Mouse (Mus musculus) MEL (cell line): ENCODE measurements around the gene Ndufa1. TPM values are rescaled to one million over a fixed set of nuclear protein-coding genes. Genes with fewer than 3 reads are reported as not detected.

Experiments
- DNase-seq: peaks from one replicate; pipeline ENCODE4 v3.0.0; 2011; ENCODE audit warnings: low read depth, low spot score
- H3K27ac ChIP-seq: 2 replicates; pipeline ENCODE4 v1.5.1; 2012; ENCODE audit warnings: low read depth, mild to moderate bottlenecking, control low read depth, low read length, moderate library complexity; ENCODE audit not compliant: control insufficient read depth
- H3K27me3 ChIP-seq, 2 experiments: fragments of 150-350 bp in 1 of 2; sonication (generic) in 1 of 2; 2 replicates each; pipeline ENCODE4 v1.6.1; 2012; ENCODE audit warnings: low read length in 2 of 2, mild to moderate bottlenecking in 2 of 2, improper control_type of control experiment in 1 of 2, moderate library complexity in 1 of 2; ENCODE audit not compliant: insufficient read depth in 2 of 2, control insufficient read depth in 1 of 2
- H3K36me3 ChIP-seq, 2 experiments: 2 replicates each; pipeline ENCODE4 v1.6.1; 2012 to 2014; ENCODE audit warnings: low read length in 2 of 2, improper control_type of control experiment in 1 of 2, inconsistent platforms in 1 of 2, mild to moderate bottlenecking in 1 of 2; ENCODE audit not compliant: insufficient read depth in 2 of 2, control insufficient read depth in 1 of 2
- H3K4me1 ChIP-seq, 2 experiments: fragments of 150-350 bp in 1 of 2; sonication (generic) in 1 of 2; 2 replicates each; pipeline ENCODE4 v1.6.1; 2012; ENCODE audit warnings: low read length in 2 of 2, improper control_type of control experiment in 1 of 2, mild to moderate bottlenecking in 1 of 2; ENCODE audit not compliant: insufficient read depth in 2 of 2, control insufficient read depth in 1 of 2
- H3K4me3 ChIP-seq, 2 experiments: fragments of 150-350 bp in 1 of 2; sonication (generic) in 1 of 2; 2 replicates each; pipeline ENCODE4 v1.5.1; 2012; ENCODE audit warnings: low read depth in 2 of 2, low read length in 2 of 2, mild to moderate bottlenecking in 2 of 2, moderate library complexity in 2 of 2, control low read depth in 1 of 2, improper control_type of control experiment in 1 of 2; ENCODE audit not compliant: control insufficient read depth in 1 of 2, insufficient read depth in 1 of 2
- H3K79me2 ChIP-seq: 2 replicates; pipeline ENCODE4 v1.6.1; 2012; ENCODE audit warnings: mild to moderate bottlenecking, low read length, moderate library complexity; ENCODE audit not compliant: control insufficient read depth, poor library complexity, insufficient read depth
- H3K9ac ChIP-seq: 2 replicates; pipeline ENCODE4 v1.6.1; 2012; ENCODE audit warnings: low read depth, mild to moderate bottlenecking, control low read depth, low read length, moderate library complexity; ENCODE audit not compliant: control insufficient read depth, poor library complexity, severe bottlenecking
- H3K9me3 ChIP-seq: fragments of 150-350 bp; sonication (generic); replicated peaks from 2 replicates; pipeline ENCODE4 v1.6.1; 2012; ENCODE audit warnings: mild to moderate bottlenecking, low read length, improper control_type of control experiment, moderate library complexity; ENCODE audit not compliant: insufficient read depth
- BHLHE40 ChIP-seq: IDR thresholded peaks from 2 replicates; pipeline ENCODE4 v1.6.1; 2012; ENCODE audit warnings: low read depth, mild to moderate bottlenecking, inconsistent platforms, low read length, improper control_type of control experiment, borderline replicate concordance
- CHD1 ChIP-seq: IDR thresholded peaks from 2 replicates; pipeline ENCODE4 v1.6.1; 2012; ENCODE audit warnings: low read depth, mild to moderate bottlenecking, inconsistent platforms, low read length, improper control_type of control experiment
- E2F4 ChIP-seq: IDR thresholded peaks from 2 replicates; pipeline ENCODE4 v1.6.1; 2011; ENCODE audit warnings: low read depth, low read length, improper control_type of control experiment, borderline replicate concordance
- EP300 ChIP-seq, 2 experiments: IDR thresholded peaks; 2 replicates each; pipeline ENCODE4 v1.6.1; 2011; ENCODE audit warnings: improper control_type of control experiment in 2 of 2, low read length in 2 of 2, low read depth in 1 of 2, mild to moderate bottlenecking in 1 of 2
- ETS1 ChIP-seq: IDR thresholded peaks from 2 replicates; pipeline ENCODE4 v1.6.1; 2012; ENCODE audit warnings: low read depth, mild to moderate bottlenecking, inconsistent platforms, low read length, improper control_type of control experiment, moderate library complexity
- GABPA ChIP-seq: IDR thresholded peaks from 2 replicates; pipeline ENCODE4 v1.6.1; 2012; ENCODE audit warnings: low read depth, mild to moderate bottlenecking, inconsistent platforms, low read length, improper control_type of control experiment, moderate library complexity
- KAT2A ChIP-seq: conservative IDR thresholded peaks from 2 replicates; pipeline ENCODE4 v1.6.1; 2012; ENCODE audit warnings: low read depth, low read length, improper control_type of control experiment, inconsistent platforms
- MAFK ChIP-seq: IDR thresholded peaks from 2 replicates; pipeline ENCODE4 v1.6.1; 2011; ENCODE audit warnings: low read depth, mild to moderate bottlenecking, low read length, improper control_type of control experiment, borderline replicate concordance
- MAX ChIP-seq: IDR thresholded peaks from 2 replicates; pipeline ENCODE4 v1.6.1; 2011; ENCODE audit warnings: low read length, improper control_type of control experiment
- MAZ ChIP-seq: IDR thresholded peaks from 2 replicates; pipeline ENCODE4 v1.6.1; 2012; ENCODE audit warnings: low read depth, mild to moderate bottlenecking, inconsistent platforms, low read length, improper control_type of control experiment
- MYB ChIP-seq: IDR thresholded peaks from 2 replicates; pipeline ENCODE4 v1.6.1; 2011; ENCODE audit warnings: mild to moderate bottlenecking, low read depth, low read length, improper control_type of control experiment
- NELFE ChIP-seq: IDR thresholded peaks from 2 replicates; pipeline ENCODE4 v1.6.1; 2011; ENCODE audit warnings: low read depth, low read length, improper control_type of control experiment
- POLR2AphosphoS2 ChIP-seq: IDR thresholded peaks from 2 replicates; pipeline ENCODE4 v1.6.1; 2011; ENCODE audit warnings: low read length, improper control_type of control experiment
- POLR2AphosphoS5 ChIP-seq: IDR thresholded peaks from 2 replicates; pipeline ENCODE4 v1.6.1; 2012; ENCODE audit warnings: low read depth, borderline replicate concordance, mild to moderate bottlenecking, inconsistent platforms, low read length, moderate library complexity, mixed read lengths
- TAL1 ChIP-seq: IDR thresholded peaks from 2 replicates; pipeline ENCODE4 v1.6.1; 2012; ENCODE audit warnings: mild to moderate bottlenecking, inconsistent platforms, low read length, moderate library complexity, mixed read lengths
- TBP ChIP-seq: IDR thresholded peaks from 2 replicates; pipeline ENCODE4 v1.8.0; 2011; ENCODE audit warnings: low read depth, low read length, improper control_type of control experiment
- USF2 ChIP-seq, 2 experiments: IDR thresholded peaks; 2 replicates each; pipeline ENCODE4 v1.6.1; 2011 to 2012; ENCODE audit warnings: improper control_type of control experiment in 2 of 2, low read length in 2 of 2, borderline replicate concordance in 1 of 2, inconsistent platforms in 1 of 2, low read depth in 1 of 2, mild to moderate bottlenecking in 1 of 2; ENCODE audit not compliant: insufficient read depth in 1 of 2
- ZKSCAN1 ChIP-seq: IDR thresholded peaks from 2 replicates; pipeline ENCODE4 v1.6.1; 2012; ENCODE audit warnings: low read depth, mild to moderate bottlenecking, inconsistent platforms, low read length, improper control_type of control experiment, moderate library complexity
- ZMIZ1 ChIP-seq: IDR thresholded peaks from 2 replicates; pipeline ENCODE4 v1.6.1; 2012; ENCODE audit warnings: low read depth, mild to moderate bottlenecking, inconsistent platforms, low read length, improper control_type of control experiment, moderate library complexity
- ZNF384 ChIP-seq: IDR thresholded peaks from 2 replicates; pipeline ENCODE4 v1.6.1; 2012; ENCODE audit warnings: low read depth, mild to moderate bottlenecking, inconsistent platforms, low read length, improper control_type of control experiment
- polyA plus RNA-seq, 2 experiments: library from polyadenylated mRNA; stranded (reverse) in 1 of 2; unstranded in 1 of 2; fragments of >175 nt in 1 of 2; fragments of >200 nt in 1 of 2; gene quantifications; 2 replicates each; pipeline versions ENCODE4 v1.2.1 to v1.2.4; 2012; ENCODE audit warnings: low replicate concordance in 2 of 2, low read depth in 1 of 2; ENCODE audit not compliant: insufficient read length in 2 of 2, insufficient read depth in 1 of 2, missing spikeins in 1 of 2
- total RNA-seq: library from RNA; depleted of rRNA; stranded (reverse); fragments of 300-350 nt; gene quantifications from 2 replicates; pipeline ENCODE4 v1.2.3, GENCODE M21; 2012; rRNA removed

The Ndufa1 gene
- total and polyA plus RNA-seq, 3 experiments = 245 to 341 TPM; not detected in 1

- no peak for DNase-seq
- Histone ChIP-seq H3K79me2 (no peaks in the 10 kb centered on the region), H3K36me3 (peaks cover 0 to 6% of the 10 kb centered on the region in 2 experiments; a peak in 1 of 4 replicates), H3K9ac (no peak overlapping the region), H3K27me3 (no peaks in the 10 kb centered on the region), H3K9me3 (no peaks in the 10 kb centered on the region), H3K4me3 (no peak overlapping the region), H3K27ac (no peak overlapping the region), H3K4me1 (no peaks in the 10 kb centered on the region)
- TF ChIP-seq ZNF384 = no peak
- no peak for TF ChIP-seq ETS1
- no peak for TF ChIP-seq USF2 (IDR thresholded peaks at IDR 0.05; ENCODE audit: borderline replicate concordance in 1 of 2, insufficient read depth in 1 of 2, low read depth in 1 of 2, low read length in 2 of 2)
- TF ChIP-seq MAZ = no peak
- TF ChIP-seq TAL1 = no peak
- no peak for TF ChIP-seq ZKSCAN1
- no peak for TF ChIP-seq EP300 (IDR thresholded peaks at IDR 0.05; ENCODE audit: low read depth in 1 of 2, low read length in 2 of 2)
- no peak for TF ChIP-seq GABPA
- TF ChIP-seq BHLHE40 = no peak
- TF ChIP-seq MAX = no peak
- no peak for TF ChIP-seq MAFK
- TF ChIP-seq POLR2AphosphoS2 = no peak
- no peak for TF ChIP-seq ZMIZ1
- TF ChIP-seq E2F4 = no peak
- no peak for TF ChIP-seq KAT2A
- TF ChIP-seq CHD1 = no peak
- TF ChIP-seq POLR2AphosphoS5 = no peak
- TF ChIP-seq TBP = no peak
- TF ChIP-seq NELFE = no peak
- TF ChIP-seq MYB = no peak
These were observed 49.2 kb downstream of the Ndufa1 start for GRCm38 (mm10) chrX:37141732-37142131.

Other genes with a start within 250 kb of the Ndufa1 start
- gene Sept6, start 199.4 kb downstream of the Ndufa1 start, total RNA-seq = 16.5 and 23.4 TPM in 2 replicates
- gene Sept6, start 199.4 kb downstream of the Ndufa1 start, polyA plus RNA-seq = 10 to 100 TPM in 1 of 2 experiments, not detected in 1; 37.8 TPM
- gene Sowahd, start 142.3 kb downstream of the Ndufa1 start, total RNA-seq = not detected in 2 replicates
- gene Sowahd, start 142.3 kb downstream of the Ndufa1 start, polyA plus RNA-seq = not detected
- gene Rpl39, start 105.8 kb downstream of the Ndufa1 start, total RNA-seq = 1,123 and 1,279 TPM in 2 replicates
- 1,000 to 10,000 TPM in 1 of 2 experiments, not detected in 1; 1,063 TPM for gene Rpl39, start 105.8 kb downstream of the Ndufa1 start, polyA plus RNA-seq
- 13.0 and 14.0 TPM in 2 replicates for gene Upf3b, start 80.8 kb downstream of the Ndufa1 start, total RNA-seq
- gene Upf3b, start 80.8 kb downstream of the Ndufa1 start, polyA plus RNA-seq = 10 to 100 TPM in 1 of 2 experiments, not detected in 1; 25.0 TPM
- 9.1 and 10.5 TPM in 2 replicates for gene Nkap, start 64.4 kb downstream of the Ndufa1 start, total RNA-seq
- 10 to 100 TPM in 1 of 2 experiments, not detected in 1; 14.5 TPM for gene Nkap, start 64.4 kb downstream of the Ndufa1 start, polyA plus RNA-seq
- gene Akap14, start 22.3 kb downstream of the Ndufa1 start, total RNA-seq = not detected in 2 replicates
- under 1 TPM in 1 of 2 experiments, not detected in 1; 0.08 TPM for gene Akap14, start 22.3 kb downstream of the Ndufa1 start, polyA plus RNA-seq
- 6.1 and 6.7 TPM in 2 replicates for gene Rnf113a1, start 82 bp upstream of the Ndufa1 start, total RNA-seq
- gene Rnf113a1, start 82 bp upstream of the Ndufa1 start, polyA plus RNA-seq = 1 to 10 TPM in 1 of 2 experiments, not detected in 1; 8.8 TPM
- not detected in 2 replicates for gene Gm9, start 19.9 kb upstream of the Ndufa1 start, total RNA-seq
- gene Gm9, start 19.9 kb upstream of the Ndufa1 start, polyA plus RNA-seq = not detected
- gene Rhox1, start 31.1 kb upstream of the Ndufa1 start, total RNA-seq = not detected in 2 replicates
- gene Rhox1, start 31.1 kb upstream of the Ndufa1 start, polyA plus RNA-seq = not detected
- gene Rhox2a, start 53.8 kb upstream of the Ndufa1 start, total RNA-seq = not detected in 2 replicates
- gene Rhox2a, start 53.8 kb upstream of the Ndufa1 start, polyA plus RNA-seq = not detected
- gene Rhox3a, start 58.8 kb upstream of the Ndufa1 start, total RNA-seq = not detected in 2 replicates
- not detected for gene Rhox3a, start 58.8 kb upstream of the Ndufa1 start, polyA plus RNA-seq
- gene Rhox4a, start 74.2 kb upstream of the Ndufa1 start, total RNA-seq = not detected in 2 replicates
- gene Rhox4a, start 74.2 kb upstream of the Ndufa1 start, polyA plus RNA-seq = not detected
- not detected in 2 replicates for gene Rhox3a2, start 188.9 kb upstream of the Ndufa1 start, total RNA-seq
- not detected for gene Rhox3a2, start 188.9 kb upstream of the Ndufa1 start, polyA plus RNA-seq
- gene Rhox4a2, start 199.7 kb upstream of the Ndufa1 start, total RNA-seq = not detected in 2 replicates
- not detected for gene Rhox4a2, start 199.7 kb upstream of the Ndufa1 start, polyA plus RNA-seq
- gene Rhox2b, start 220.9 kb upstream of the Ndufa1 start, total RNA-seq = not detected in 2 replicates
- not detected for gene Rhox2b, start 220.9 kb upstream of the Ndufa1 start, polyA plus RNA-seq
- gene Rhox4b, start 241.3 kb upstream of the Ndufa1 start, total RNA-seq = not detected in 2 replicates
- not detected for gene Rhox4b, start 241.3 kb upstream of the Ndufa1 start, polyA plus RNA-seq